Mouse (Mus musculus) midbrain, embryonic 11.5 days (tissue): Measurements from ENCODE around the gene Sec16a. TPM values are rescaled to one million over a fixed set of nuclear protein-coding genes. Genes with fewer than 3 reads are reported as not detected.

Experiments used
- ATAC-seq: fragments of 200-750 bp; cut with Nextera tagmentation; 2 replicates; pipeline ENCODE4 v1.8.0; 2017; ENCODE audit warnings: moderate TSS enrichment, moderate library complexity; ENCODE audit not compliant: low FRiP score
- DNase-seq: peaks from one replicate; pipeline ENCODE4 v3.0.0; 2015; ENCODE audit warnings: low spot score; ENCODE audit errors: missing footprints
- H3K27ac ChIP-seq: fragments of 300-500 bp; sonication (generic); 2 replicates; pipeline ENCODE4 v1.5.1; 2014; ENCODE audit warnings: low read depth, low read length
- H3K27me3 ChIP-seq: fragments of 300-500 bp; sonication (generic); 2 replicates; pipeline ENCODE4 v1.6.1; 2014; ENCODE audit warnings: mild to moderate bottlenecking, low read length, moderate library complexity, mixed read lengths; ENCODE audit not compliant: control insufficient read depth, insufficient read depth
- H3K36me3 ChIP-seq: fragments of 300-500 bp; sonication (generic); 2 replicates; pipeline ENCODE4 v1.6.1; 2014; ENCODE audit warnings: mild to moderate bottlenecking, low read length, moderate library complexity, mixed read lengths; ENCODE audit not compliant: control insufficient read depth, insufficient read depth
- H3K4me1 ChIP-seq: fragments of 300-500 bp; sonication (generic); 2 replicates; pipeline ENCODE4 v1.6.1; 2014; ENCODE audit warnings: low read length; ENCODE audit not compliant: control insufficient read depth, insufficient read depth
- H3K4me2 ChIP-seq: fragments of 300-500 bp; sonication (generic); 2 replicates; pipeline ENCODE4 v1.6.1; 2014; ENCODE audit warnings: mild to moderate bottlenecking, moderate library complexity
- H3K4me3 ChIP-seq: fragments of 300-500 bp; sonication (generic); 2 replicates; pipeline ENCODE4 v1.5.1; 2014; ENCODE audit warnings: low read depth, low read length
- H3K9ac ChIP-seq: fragments of 300-500 bp; sonication (generic); 2 replicates; pipeline ENCODE4 v1.6.1; 2014; ENCODE audit warnings: low read length
- H3K9me3 ChIP-seq: fragments of 300-500 bp; sonication (generic); 2 replicates; pipeline ENCODE4 v1.6.1; 2016; ENCODE audit warnings: low read length; ENCODE audit not compliant: control insufficient read depth
- WGBS: fragments of 180-500 bp; shearing (Covaris S2); extraction: QIAGEN DNeasy Blood & Tissue Kit; methylation state at CpG from one replicate; pipeline ENCODE4 v1.1.7; 2014; 5-methylcytosine and 5-hydroxymethylcytosine counted together
- polyA plus RNA-seq: library from polyadenylated mRNA; unstranded; fragments of >200 nt; fragmentation: Nextera tagmentation; extraction: Ambion mirVana; gene quantifications from 2 replicates; pipeline ENCODE4 v1.2.1, GENCODE M21; 2014

Gene Sec16a
- polyA plus RNA-seq, 1 experiment from 2014 or later, result 28.2 TPM

- no peak for DNase-seq
- 95% methylated on average over 7 of the region's 7 CpGs for WGBS
- Histone ChIP-seq H3K27me3 (no peaks in the 10 kb centered on the region), H3K9me3 (no peaks in the 10 kb centered on the region), H3K4me3 (no peak overlapping the region), H3K36me3 (peaks cover 79% of the 10 kb centered on the region), H3K4me1 (peaks cover 31% of the 10 kb centered on the region), H3K9ac (no peak overlapping the region), H3K4me2 (no peak overlapping the region), H3K27ac (no peak overlapping the region)
- ATAC-seq, result no peak
These were observed 32.9 kb upstream of the Sec16a start for GRCm38 (mm10) chr2:26477911-26478310.

GRCm38 (mm10) chr2:26475505-26476430 is 30.8 kb upstream of the Sec16a start:
- no peak overlapping the region for H3K4me3 ChIP-seq
- 76% methylated on average over 13 of the region's 13 CpGs for WGBS

GRCm38 (mm10) chr2:26474789-26475504 is 29.9 kb upstream of the Sec16a start:
- Histone ChIP-seq H3K9me3 (no peaks in the 10 kb centered on the region), H3K4me1 (peaks cover 31% of the 10 kb centered on the region), H3K4me2 (no peak overlapping the region), H3K36me3 (peaks cover 80% of the 10 kb centered on the region), H3K9ac (no peak overlapping the region), H3K4me3 (no peak overlapping the region), H3K27me3 (no peaks in the 10 kb centered on the region), H3K27ac (peak overlapping the region; percentile 13; the same call in 1 of the 2 replicates)
- DNase-seq (no peak), ATAC-seq (no peak; the same call in 1 of the 2 replicates)
- WGBS, result 53% methylated on average over 9 of the region's 9 CpGs

More at GRCm38 (mm10) chr2:26475505-26476430, 30.8 kb upstream of the Sec16a start:
- no peak overlapping the region for H3K4me2 ChIP-seq
- no peak overlapping the region for H3K9ac ChIP-seq
- H3K4me1 ChIP-seq, result peaks cover 31% of the 10 kb centered on the region
- peak; percentile 73 for ATAC-seq
- peaks cover 78% of the 10 kb centered on the region for H3K36me3 ChIP-seq
- H3K9me3 ChIP-seq, result no peaks in the 10 kb centered on the region
- DNase-seq, result no peak
- H3K27me3 ChIP-seq, result no peaks in the 10 kb centered on the region
- H3K27ac ChIP-seq, result peak overlapping the region; percentile 37

GRCm38 (mm10) chr2:26472312-26473090 is 27.5 kb upstream of the Sec16a start:
- Histone ChIP-seq H3K4me2 (no peak overlapping the region), H3K4me3 (no peak overlapping the region), H3K9ac (no peak overlapping the region), H3K9me3 (no peaks in the 10 kb centered on the region), H3K4me1 (peaks cover 17% of the 10 kb centered on the region), H3K36me3 (peaks cover 67% of the 10 kb centered on the region), H3K27me3 (no peaks in the 10 kb centered on the region), H3K27ac (no peak overlapping the region)
- ATAC-seq (no peak), DNase-seq (no peak)
- WGBS, result 94% methylated on average over 11 of the region's 11 CpGs

GRCm38 (mm10) chr2:26471652-26472285 is 26.8 kb upstream of the Sec16a start:
- Histone ChIP-seq H3K27me3 (no peaks in the 10 kb centered on the region), H3K9ac (no peak overlapping the region), H3K4me2 (no peak overlapping the region), H3K27ac (no peak overlapping the region), H3K4me3 (no peak overlapping the region), H3K9me3 (no peaks in the 10 kb centered on the region), H3K36me3 (peaks cover 68% of the 10 kb centered on the region), H3K4me1 (peaks cover 17% of the 10 kb centered on the region)
- no peak for ATAC-seq
- DNase-seq, result no peak
- 93% methylated on average over 6 of the region's 6 CpGs for WGBS

- Histone ChIP-seq H3K4me2 (no peak overlapping the region), H3K9me3 (no peaks in the 10 kb centered on the region), H3K4me1 (peaks cover 10% of the 10 kb centered on the region; the same call in 1 of the 2 replicates), H3K27ac (no peak overlapping the region), H3K4me3 (no peak overlapping the region), H3K9ac (no peak overlapping the region), H3K27me3 (no peaks in the 10 kb centered on the region), H3K36me3 (peaks cover 66% of the 10 kb centered on the region)
- ATAC-seq (no peak), DNase-seq (no peak)
- 97% methylated on average over 17 of the region's 17 CpGs for WGBS
These were observed 26.0 kb upstream of the Sec16a start for GRCm38 (mm10) chr2:26470967-26471366.

- H3K4me1 ChIP-seq, result no peaks in the 10 kb centered on the region
- WGBS, result 95% methylated on average over 15 of the region's 15 CpGs
- no peak overlapping the region for H3K27ac ChIP-seq
- H3K9ac ChIP-seq, result no peak overlapping the region
- H3K36me3 ChIP-seq, result peaks cover 58% of the 10 kb centered on the region
- no peak overlapping the region for H3K4me3 ChIP-seq
- H3K9me3 ChIP-seq, result no peaks in the 10 kb centered on the region
- no peak overlapping the region for H3K4me2 ChIP-seq
- ATAC-seq, result no peak
- no peak for DNase-seq
- H3K27me3 ChIP-seq, result no peaks in the 10 kb centered on the region
These were observed 23.4 kb upstream of the Sec16a start for GRCm38 (mm10) chr2:26468376-26468775.

GRCm38 (mm10) chr2:26463412-26463811 is 18.4 kb upstream of the Sec16a start:
- Histone ChIP-seq H3K4me2 (no peak overlapping the region), H3K27me3 (no peaks in the 10 kb centered on the region), H3K4me1 (no peaks in the 10 kb centered on the region), H3K4me3 (no peak overlapping the region), H3K27ac (no peak overlapping the region), H3K36me3 (peaks cover 56% of the 10 kb centered on the region), H3K9ac (no peak overlapping the region), H3K9me3 (no peaks in the 10 kb centered on the region)
- WGBS, result 94% methylated on average over 6 of the region's 6 CpGs
- DNase-seq (no peak), ATAC-seq (no peak)
